In the genomic region with DNA sequence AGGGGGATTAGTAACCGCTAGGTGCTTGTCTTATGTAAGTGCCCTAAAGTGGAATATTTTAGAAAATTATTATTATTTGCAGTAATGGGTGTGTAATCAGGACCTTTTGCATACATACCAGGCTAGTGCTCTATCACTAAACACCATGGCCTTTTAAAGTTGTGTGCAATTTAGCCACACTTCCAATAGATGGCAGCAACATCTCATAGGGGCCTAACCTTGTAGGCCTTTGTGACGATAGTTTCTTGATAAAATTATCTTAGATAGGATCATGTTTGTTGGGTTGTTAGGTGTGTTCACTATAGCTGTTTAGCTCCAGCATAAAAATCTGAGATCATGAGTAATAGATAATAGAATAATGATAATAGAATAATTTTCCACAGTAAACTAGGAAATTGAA, we compare ENCODE assay signal across 10 mouse cellular contexts. TPM values are rescaled to one million over a fixed set of nuclear protein-coding genes. Genes with fewer than 3 reads are reported as not detected.
DNase-seq lines count a peak whose midpoint lies in the region; ATAC-seq lines count a peak whose summit lies in the region.
"Had no signal": no experiment of that assay in that cellular context is flagged by ENCODE, and none has a peak within 500 bp of the region (broad histone marks: within the 10 kb centered on the region; RNA-seq: fewer than 3 reads in every experiment).

No protein-coding gene starts in this region.

- H3K9me3 ChIP-seq in neural tube, embryonic 14.5 days (ENCODE audit: control insufficient read depth, low read length) = no peaks in the 10 kb centered on the region
- H3K9me3 ChIP-seq in forebrain, embryonic 15.5 days = no peaks in the 10 kb centered on the region
- H3K9me3 ChIP-seq: heart, embryonic 13.5 days had no signal

- no peak overlapping the region for H3K4me3 ChIP-seq in neural tube, embryonic 14.5 days (ENCODE audit: low read depth, low read length)
- H3K4me3 ChIP-seq in forebrain, embryonic 15.5 days = no peak overlapping the region
- H3K4me3 ChIP-seq: heart, embryonic 13.5 days had no signal

- ATAC-seq in frontal cortex, adult (ENCODE audit: low TSS enrichment) = peak; percentile 84
- peak; percentile 38; the same call in 1 of the 2 replicates for ATAC-seq in neural tube, embryonic 14.5 days (ENCODE audit: low read depth)
- peak; percentile 41; the same call in 1 of the 2 replicates for ATAC-seq in forebrain, embryonic 15.5 days (replicated peaks)

- no peak overlapping the region for H3K9ac ChIP-seq in neural tube, embryonic 14.5 days (replicated peaks; ENCODE audit: low read depth, low read length)
- H3K9ac ChIP-seq in forebrain, embryonic 15.5 days (replicated peaks) = no peak overlapping the region
- H3K9ac ChIP-seq: heart, embryonic 13.5 days had no signal

- no peaks in the 10 kb centered on the region for H3K27me3 ChIP-seq in neural tube, embryonic 14.5 days (ENCODE audit: control insufficient read depth, insufficient read depth, low read length)
- no peaks in the 10 kb centered on the region for H3K27me3 ChIP-seq in forebrain, embryonic 15.5 days
- H3K27me3 ChIP-seq: heart, embryonic 13.5 days had no signal

- WGBS in neural tube, embryonic 14.5 days = 39% methylated on average over 2 of the region's 2 CpGs
- WGBS in forebrain, embryonic 15.5 days = 29% methylated on average over 2 of the region's 2 CpGs

- no peaks in the 10 kb centered on the region for H3K4me1 ChIP-seq in neural tube, embryonic 14.5 days (ENCODE audit: control insufficient read depth, insufficient read depth, low read length)
- H3K4me1 ChIP-seq in forebrain, embryonic 15.5 days = no peaks in the 10 kb centered on the region
- H3K4me1 ChIP-seq: heart, embryonic 13.5 days had no signal

- DNase-seq in frontal cortex, postnatal 10 days (ENCODE audit: low spot score in 2 of 2) = no peak
- DNase-seq in neural tube, embryonic 10.5 days (ENCODE audit: extremely low spot score, low spot score) = no peak
- DNase-seq in lung, postnatal 14 days = peak; percentile 3
- DNase-seq in c-Kit-positive CD71-positive TER-119-positive erythroid progenitor cells, embryonic 14.5 days (ENCODE audit: low spot score) = no peak
- no peak for DNase-seq in testis, postnatal 10 days (ENCODE audit: low spot score)

- no peaks in the 10 kb centered on the region for H3K36me3 ChIP-seq in neural tube, embryonic 14.5 days (ENCODE audit: control insufficient read depth, insufficient read depth, low read length)
- no peaks in the 10 kb centered on the region for H3K36me3 ChIP-seq in forebrain, embryonic 15.5 days
- H3K36me3 ChIP-seq: heart, embryonic 13.5 days had no signal

- H3K4me2 ChIP-seq in neural tube, embryonic 14.5 days (ENCODE audit: low read depth, low read length) = no peak overlapping the region
- no peak overlapping the region for H3K4me2 ChIP-seq in forebrain, embryonic 15.5 days (replicated peaks)
- H3K4me2 ChIP-seq: heart, embryonic 13.5 days had no signal

- no peak overlapping the region for H3K27ac ChIP-seq in neural tube, embryonic 14.5 days (ENCODE audit: low read depth, low read length)
- H3K27ac ChIP-seq in forebrain, embryonic 15.5 days (replicated peaks) = no peak overlapping the region
- H3K27ac ChIP-seq: heart, embryonic 13.5 days; macrophage had no signal

RNA-seq across cellular contexts. Expression of gene Olfr76, which starts 11.3 kb away (rescaled TPM):
- polyA plus RNA-seq in neural tube, embryonic 14.5 days (2014; fragmentation: Nextera tagmentation; extraction: Ambion mirVana) = not detected in 2 replicates
- not detected in 2 replicates for polyA plus RNA-seq in forebrain, embryonic 15.5 days (2015; fragmentation: Nextera tagmentation; extraction: Ambion mirVana)
- polyA plus RNA-seq: heart, embryonic 13.5 days; macrophage had no signal

RNA-seq across cellular contexts. Expression of gene Olfr1428, which starts 18.6 kb away (rescaled TPM):
- polyA plus RNA-seq in neural tube, embryonic 14.5 days (2014; fragmentation: Nextera tagmentation; extraction: Ambion mirVana) = not detected in 2 replicates
- polyA plus RNA-seq in forebrain, embryonic 15.5 days (2015; fragmentation: Nextera tagmentation; extraction: Ambion mirVana) = not detected in 2 replicates
- polyA plus RNA-seq: heart, embryonic 13.5 days; macrophage had no signal

RNA-seq across cellular contexts. Expression of gene Olfr1427, which starts 31.2 kb away (rescaled TPM):
- polyA plus RNA-seq in neural tube, embryonic 14.5 days (2014; fragmentation: Nextera tagmentation; extraction: Ambion mirVana) = not detected in 2 replicates
- not detected in 2 replicates for polyA plus RNA-seq in forebrain, embryonic 15.5 days (2015; fragmentation: Nextera tagmentation; extraction: Ambion mirVana)
- polyA plus RNA-seq: heart, embryonic 13.5 days; macrophage had no signal

RNA-seq across cellular contexts. Expression of gene Olfr1555-ps1, which starts 35.6 kb away (rescaled TPM):
- not detected in 2 replicates for polyA plus RNA-seq in neural tube, embryonic 14.5 days (2014; fragmentation: Nextera tagmentation; extraction: Ambion mirVana)
- not detected in 2 replicates for polyA plus RNA-seq in forebrain, embryonic 15.5 days (2015; fragmentation: Nextera tagmentation; extraction: Ambion mirVana)
- polyA plus RNA-seq: heart, embryonic 13.5 days; macrophage had no signal

RNA-seq across cellular contexts. Expression of gene Olfr1426, which starts 42.5 kb away (rescaled TPM):
- polyA plus RNA-seq in neural tube, embryonic 14.5 days (2014; fragmentation: Nextera tagmentation; extraction: Ambion mirVana) = not detected in 2 replicates
- polyA plus RNA-seq in forebrain, embryonic 15.5 days (2015; fragmentation: Nextera tagmentation; extraction: Ambion mirVana) = not detected in 2 replicates
- polyA plus RNA-seq: heart, embryonic 13.5 days; macrophage had no signal
